Mouse (Mus musculus) bone marrow, adult 2 months (tissue): ENCODE data around the gene Evx1.
"Not testable (repeated sequence)": the region's sequence is repeated elsewhere in the genome, so short reads cannot be mapped to it uniquely, and the experiment has no call there.

Experiments
- CTCF ChIP-seq: fragments of 200-500 bp; IDR thresholded peaks from 2 replicates; pipeline ENCODE4 v1.5.1; 2011; ENCODE audit warnings: low read length, control low read depth; ENCODE audit not compliant: control insufficient read depth, insufficient read depth
- POLR2A ChIP-seq: fragments of 200-500 bp; IDR thresholded peaks from 2 replicates; pipeline ENCODE4 v1.6.1; 2011; ENCODE audit warnings: low read depth, mild to moderate bottlenecking, control low read depth, low read length, borderline replicate concordance; ENCODE audit not compliant: control insufficient read depth

DNA sequence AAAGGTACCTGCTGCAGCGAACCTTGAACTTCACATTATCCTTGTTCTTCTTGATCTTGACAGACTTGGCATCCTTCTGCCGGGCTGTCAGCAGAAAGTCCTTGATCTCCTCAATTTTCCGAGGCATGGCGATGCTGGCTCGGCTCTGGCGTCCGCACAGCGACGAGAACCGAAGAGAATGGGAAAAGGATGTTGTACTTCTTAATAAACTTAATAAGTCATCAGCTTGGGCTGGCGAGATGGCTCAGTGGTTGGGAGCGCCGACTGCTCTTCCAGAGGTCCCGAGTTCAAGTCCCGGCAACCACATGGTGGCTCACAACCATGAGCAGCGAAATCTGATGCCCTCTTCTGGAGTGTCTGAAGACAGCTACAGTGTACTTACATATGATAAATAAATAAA lies 33.5 kb downstream of the Evx1 start:
- not testable (repeated sequence) for TF ChIP-seq CTCF, POLR2A
